Mouse (Mus musculus): ENCODE measurements around the gene Tango6. TPM values are rescaled to one million over a fixed set of nuclear protein-coding genes. Genes with fewer than 3 reads are reported as not detected.
"Not testable (repeated sequence)": the region's sequence is repeated elsewhere in the genome, so short reads cannot be mapped to it uniquely, and the experiment has no call there.

Gene Tango6
- polyA plus RNA-seq, 1 experiment from 2014 or later = 12.3 TPM

DNA sequence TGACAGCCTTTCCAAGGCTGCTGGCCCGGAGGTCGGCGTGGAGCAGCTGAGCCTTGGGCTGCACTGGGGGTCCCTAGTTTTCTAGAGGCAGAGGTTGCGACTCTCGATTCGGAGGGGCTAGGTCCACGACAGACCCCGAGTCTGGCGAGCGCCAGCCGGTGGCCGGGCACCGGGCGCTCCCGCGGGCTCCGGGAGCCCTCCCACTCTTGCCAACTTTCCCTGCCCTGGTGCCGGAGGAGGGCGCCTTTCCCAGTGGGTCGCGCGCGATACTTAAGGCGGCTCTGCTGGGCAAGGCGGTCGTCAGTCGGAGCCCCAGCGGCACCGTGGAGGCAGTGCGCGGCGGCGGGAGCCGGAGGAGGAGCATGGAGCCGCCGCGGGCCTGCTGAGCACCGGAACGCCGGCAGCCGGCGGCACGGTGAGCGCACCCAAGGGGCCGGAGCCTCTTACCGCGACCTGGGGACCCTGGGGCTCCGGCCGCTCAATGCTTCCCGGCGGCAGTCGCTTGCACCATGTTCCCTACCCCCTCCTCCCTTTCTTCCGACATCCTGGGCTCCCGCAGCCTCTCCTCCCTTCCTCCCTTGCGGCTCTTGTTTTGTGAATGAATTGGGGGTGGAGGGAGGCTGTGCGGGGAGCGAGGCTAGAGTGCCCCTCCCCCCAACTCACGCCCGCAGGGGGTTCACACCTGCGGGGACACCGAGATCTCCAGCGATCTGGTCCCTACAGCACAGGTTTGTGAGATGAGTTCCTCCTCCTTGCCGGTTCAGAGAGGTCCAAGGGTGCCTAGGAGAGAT lies 187.9 kb downstream of the Tango6 start:
- H3K36me3 ChIP-seq = peaks cover 19% of the 10 kb centered on the region
- H3K4me1 ChIP-seq = peaks cover 41% of the 10 kb centered on the region
- no peaks in the 10 kb centered on the region for H3K9me3 ChIP-seq (replicated peaks)
- peak; percentile 37 for ATAC-seq (replicated peaks; ENCODE audit: low FRiP score)
- peak overlapping the region; percentile 98 for H3K4me2 ChIP-seq
- under 1% methylated on average over 63 of the region's 63 CpGs for WGBS
- peak overlapping the region; percentile 61 for H3K4me3 ChIP-seq (replicated peaks)
- H3K27ac ChIP-seq = peak overlapping the region; percentile 28
- peaks cover 38% of the 10 kb centered on the region for H3K27me3 ChIP-seq
- peak overlapping the region; percentile 70 for H3K9ac ChIP-seq

DNA sequence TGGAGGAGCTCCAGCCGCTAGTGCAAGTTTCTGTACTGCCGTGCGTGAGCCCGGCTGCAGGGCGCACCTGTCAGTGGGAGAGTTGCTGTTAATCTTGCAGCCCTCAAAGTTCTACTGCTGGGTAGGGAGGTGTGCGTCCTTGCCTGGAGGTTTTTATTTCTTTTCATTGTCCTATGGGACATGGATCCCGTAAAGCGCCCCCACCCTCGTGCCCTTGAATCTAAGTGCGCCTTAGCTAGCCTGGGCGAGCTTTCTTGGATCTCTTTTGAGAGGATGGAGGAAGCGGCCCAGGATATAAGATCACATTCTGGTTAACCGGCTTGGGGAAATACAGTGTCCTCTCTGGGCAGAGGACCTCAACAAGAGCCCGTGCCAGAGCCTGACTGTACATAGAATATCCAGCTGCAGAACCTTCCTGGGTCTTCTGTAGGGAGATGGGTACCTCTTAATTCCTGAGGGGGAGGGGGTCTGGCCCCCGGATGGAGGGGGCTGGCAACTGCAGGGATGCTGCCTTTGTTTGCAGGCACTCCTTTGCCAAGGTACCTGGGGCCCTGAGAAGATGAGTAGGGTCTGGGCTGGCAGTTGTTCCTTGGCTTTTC lies 188.6 kb downstream of the Tango6 start:
- peaks cover 41% of the 10 kb centered on the region for H3K4me1 ChIP-seq
- H3K4me3 ChIP-seq (replicated peaks) = peak overlapping the region; percentile 61
- peaks cover 25% of the 10 kb centered on the region for H3K36me3 ChIP-seq
- H3K4me2 ChIP-seq = peak overlapping the region; percentile 98
- H3K9ac ChIP-seq = peak overlapping the region; percentile 70
- H3K27ac ChIP-seq = peak overlapping the region; percentile 28
- no peaks in the 10 kb centered on the region for H3K9me3 ChIP-seq (replicated peaks)
- WGBS = 1% methylated on average over 15 of the region's 15 CpGs
- H3K27me3 ChIP-seq = peaks cover 38% of the 10 kb centered on the region
- ATAC-seq (replicated peaks; ENCODE audit: low FRiP score) = peak; percentile 13

DNA sequence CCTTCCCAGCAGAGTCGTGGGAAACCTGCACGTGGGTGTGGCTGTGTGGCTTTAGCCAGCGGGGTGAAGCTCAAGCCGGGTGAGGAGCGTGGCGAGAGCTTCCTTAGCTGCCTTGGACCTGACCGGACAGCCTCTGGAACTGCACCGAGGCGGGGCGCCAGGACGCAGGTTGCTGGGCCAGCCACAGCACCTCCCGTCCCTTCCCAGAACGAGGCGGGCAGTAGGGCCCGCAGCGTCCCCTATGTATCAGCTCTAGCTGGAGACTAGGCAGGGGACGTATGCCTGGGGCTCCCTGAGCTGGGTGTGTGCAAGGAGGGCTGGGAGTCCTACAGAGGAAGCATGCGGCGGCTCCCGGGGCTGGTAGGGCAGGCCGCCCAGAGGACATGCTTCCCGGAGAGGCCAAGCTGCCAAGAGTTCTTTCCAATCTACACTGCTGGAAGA lies 189.1 kb downstream of the Tango6 start:
- peak overlapping the region; percentile 98 for H3K4me2 ChIP-seq
- no peaks in the 10 kb centered on the region for H3K9me3 ChIP-seq (replicated peaks)
- peaks cover 38% of the 10 kb centered on the region for H3K27me3 ChIP-seq
- ATAC-seq (replicated peaks; ENCODE audit: low FRiP score) = peak; percentile 62
- WGBS = under 1% methylated on average over 22 of the region's 22 CpGs
- H3K4me1 ChIP-seq = peaks cover 41% of the 10 kb centered on the region
- peak overlapping the region; percentile 61 for H3K4me3 ChIP-seq (replicated peaks)
- peak overlapping the region; percentile 28 for H3K27ac ChIP-seq
- peak overlapping the region; percentile 70 for H3K9ac ChIP-seq
- peaks cover 30% of the 10 kb centered on the region for H3K36me3 ChIP-seq

DNA sequence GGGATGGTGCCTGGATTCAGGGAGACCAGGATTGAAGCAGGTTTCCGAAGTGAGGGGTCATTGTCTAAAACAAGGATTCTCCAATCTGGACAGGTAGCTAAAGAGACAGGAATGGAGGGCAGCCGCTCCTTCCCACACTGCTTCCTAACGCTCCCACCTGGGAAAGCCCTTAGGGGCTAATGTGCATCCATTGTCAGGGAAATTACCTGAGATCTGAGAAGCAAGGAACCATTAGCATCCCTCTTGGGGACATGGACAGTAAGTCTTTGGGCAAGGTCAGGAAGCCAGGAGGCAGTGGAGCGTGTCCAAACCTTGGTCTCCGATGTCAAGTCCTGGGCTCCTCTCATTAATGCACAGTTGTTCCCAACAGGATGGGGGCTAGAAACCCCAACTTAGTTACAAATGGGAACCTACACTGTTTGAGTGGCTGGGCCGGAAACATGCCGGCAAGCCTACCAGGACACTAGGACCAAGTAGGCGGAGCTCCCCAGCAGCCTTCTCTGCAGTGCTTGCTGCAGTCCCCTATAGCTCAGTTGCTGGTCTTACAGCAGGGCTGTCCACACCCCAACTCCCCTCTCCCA lies 189.7 kb downstream of the Tango6 start:
- Histone ChIP-seq H3K27ac (peak overlapping the region; percentile 28), H3K4me1 (peaks cover 41% of the 10 kb centered on the region), H3K9ac (peak overlapping the region; percentile 70), H3K27me3 (peaks cover 32% of the 10 kb centered on the region), H3K4me3 (replicated peaks) (peak overlapping the region; percentile 61), H3K4me2 (peak overlapping the region; percentile 98), H3K9me3 (replicated peaks) (no peaks in the 10 kb centered on the region), H3K36me3 (peaks cover 36% of the 10 kb centered on the region)
- WGBS = 5% methylated on average over 8 of the region's 8 CpGs
- no peak for ATAC-seq (replicated peaks; ENCODE audit: low FRiP score)

DNA sequence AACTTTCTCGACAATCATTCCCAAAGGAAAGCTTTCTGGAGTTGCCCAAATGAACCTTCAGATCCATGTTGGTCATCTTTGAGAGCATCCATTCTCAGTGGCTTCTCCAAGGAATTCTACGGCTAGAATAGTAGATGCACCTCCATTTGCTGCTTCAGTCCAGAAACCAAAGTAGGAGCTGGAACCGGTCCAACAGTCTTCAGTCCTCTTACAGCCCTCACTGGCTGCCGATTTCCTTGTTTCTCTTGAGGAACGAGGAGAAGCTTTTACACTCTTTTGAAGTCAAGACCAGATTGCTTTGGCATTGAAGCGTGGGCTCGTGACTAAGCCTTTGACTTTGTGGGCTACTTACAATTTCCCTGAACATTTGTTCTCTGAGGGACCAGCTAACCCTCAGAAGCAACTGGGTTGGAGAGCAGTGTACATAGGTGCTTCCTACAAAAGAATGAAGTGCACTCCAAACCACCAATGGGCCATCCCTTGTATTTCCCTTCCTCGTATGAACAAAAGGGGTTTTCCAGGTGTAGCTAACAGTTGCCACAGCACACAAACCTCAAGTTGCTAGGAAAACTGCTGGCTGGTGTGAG lies 197.3 kb downstream of the Tango6 start:
- no peak overlapping the region for H3K27ac ChIP-seq
- H3K4me2 ChIP-seq = no peak overlapping the region
- no peaks in the 10 kb centered on the region for H3K9me3 ChIP-seq (replicated peaks)
- WGBS = 87% methylated on average over 8 of the region's 8 CpGs
- no peak overlapping the region for H3K9ac ChIP-seq
- H3K36me3 ChIP-seq = peaks cover 95% of the 10 kb centered on the region
- H3K4me3 ChIP-seq (replicated peaks) = no peak overlapping the region
- no peaks in the 10 kb centered on the region for H3K27me3 ChIP-seq
- H3K4me1 ChIP-seq = no peaks in the 10 kb centered on the region
- no peak for ATAC-seq (replicated peaks; ENCODE audit: low FRiP score)

- H3K27me3 ChIP-seq; H3K4me2 ChIP-seq; H3K4me3 ChIP-seq (replicated peaks); H3K4me1 ChIP-seq; H3K27ac ChIP-seq; H3K9ac ChIP-seq; ATAC-seq (replicated peaks; ENCODE audit: low FRiP score); H3K9me3 ChIP-seq (replicated peaks): not testable (repeated sequence)
- WGBS = 80% methylated on average over 11 of the region's 11 CpGs
- H3K36me3 ChIP-seq = peaks cover 77% of the 10 kb centered on the region
Measured at GRCm38 (mm10) chr8:106884094-106884493, 201.2 kb downstream of the Tango6 start.

DNA sequence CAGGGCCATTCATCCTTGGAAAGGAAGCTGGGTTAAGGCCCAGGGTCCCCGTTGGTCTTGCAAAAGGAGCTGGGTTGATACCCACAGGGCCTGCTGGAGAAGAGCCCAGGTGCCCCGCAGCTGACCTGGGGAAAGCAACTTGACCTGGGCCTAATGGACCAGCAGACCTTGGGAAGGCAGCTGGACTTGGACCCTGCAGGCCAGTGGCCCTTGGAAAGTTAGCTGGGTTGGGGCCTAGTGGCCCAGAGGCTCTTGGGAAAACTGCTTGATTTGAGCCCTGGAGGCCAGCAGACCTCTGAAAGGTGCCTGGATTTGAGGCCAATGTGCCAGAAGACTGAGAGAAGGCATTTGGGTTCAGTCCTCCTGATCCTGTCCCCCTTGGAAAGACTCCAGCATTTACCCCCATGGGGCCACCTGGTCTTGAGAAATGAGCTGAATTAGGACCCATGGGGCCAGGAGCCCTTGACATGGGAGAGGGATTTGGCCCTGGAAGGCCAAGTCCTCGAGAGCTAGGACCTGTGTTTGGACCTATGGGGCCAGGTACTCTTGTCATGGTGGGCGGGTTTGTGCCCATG lies 202.0 kb downstream of the Tango6 start:
- H3K4me3 ChIP-seq (replicated peaks); H3K27me3 ChIP-seq; ATAC-seq (replicated peaks; ENCODE audit: low FRiP score); H3K4me1 ChIP-seq; H3K9ac ChIP-seq; H3K9me3 ChIP-seq (replicated peaks); H3K4me2 ChIP-seq; H3K27ac ChIP-seq: not testable (repeated sequence)
- H3K36me3 ChIP-seq = peaks cover 69% of the 10 kb centered on the region
- 91% methylated on average over 4 of the region's 4 CpGs for WGBS

DNA sequence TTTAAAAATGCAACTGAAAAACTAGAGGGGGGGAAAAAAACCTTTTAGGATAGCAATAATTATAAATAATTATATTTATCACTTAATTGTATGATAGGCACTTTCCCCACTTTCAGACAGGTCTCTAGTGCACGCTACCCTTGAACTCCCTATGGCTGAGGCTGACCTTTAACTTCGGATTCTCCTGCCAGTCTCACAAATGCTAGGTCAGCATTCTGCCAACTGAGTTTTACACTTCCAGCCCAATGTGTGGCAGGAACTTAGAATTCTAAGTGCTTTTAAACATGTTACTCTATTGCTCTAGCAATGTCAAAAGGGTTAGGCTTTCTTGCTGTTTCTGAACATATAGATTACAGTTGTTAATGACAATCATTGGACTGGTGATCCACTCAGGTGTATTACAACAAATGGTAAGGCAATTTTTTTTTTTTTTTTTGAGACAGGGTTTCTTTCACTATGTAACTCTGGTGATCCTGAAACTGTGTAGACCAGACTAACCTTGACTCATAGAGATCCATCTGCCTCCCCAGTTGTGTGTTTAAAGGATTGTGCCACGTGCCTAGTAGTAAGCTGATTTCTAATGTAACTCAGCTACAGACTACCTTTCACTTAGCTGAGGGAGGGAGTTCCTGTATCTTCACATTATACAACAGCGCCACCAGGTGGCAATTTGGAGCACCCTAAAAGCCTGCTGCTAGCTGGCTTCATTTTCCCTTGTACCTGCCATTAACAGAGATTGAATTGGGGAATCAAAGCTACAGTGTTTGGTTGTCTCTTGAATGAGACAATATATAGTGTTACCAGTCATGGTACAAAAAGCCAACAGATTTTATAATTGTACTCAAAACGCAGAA lies 204.7 kb downstream of the Tango6 start:
- Histone ChIP-seq H3K9ac (no peak overlapping the region), H3K27ac (no peak overlapping the region), H3K27me3 (no peaks in the 10 kb centered on the region), H3K36me3 (peaks cover 44% of the 10 kb centered on the region), H3K4me1 (peaks cover 28% of the 10 kb centered on the region), H3K4me3 (replicated peaks) (no peak overlapping the region), H3K9me3 (replicated peaks) (no peaks in the 10 kb centered on the region), H3K4me2 (no peak overlapping the region)
- no peak for ATAC-seq (replicated peaks; ENCODE audit: low FRiP score)
- WGBS = 39% methylated on average over 5 of the region's 5 CpGs

GRCm38 (mm10) chr8:106888803-106889202 lies 205.9 kb downstream of the Tango6 start:
- Histone ChIP-seq H3K4me1 (peaks cover 28% of the 10 kb centered on the region), H3K4me2 (no peak overlapping the region), H3K4me3 (replicated peaks) (no peak overlapping the region), H3K9ac (no peak overlapping the region), H3K27me3 (no peaks in the 10 kb centered on the region), H3K36me3 (peaks cover 32% of the 10 kb centered on the region), H3K27ac (no peak overlapping the region), H3K9me3 (replicated peaks) (no peaks in the 10 kb centered on the region)
- ATAC-seq (replicated peaks; ENCODE audit: low FRiP score) = no peak
- WGBS = 76% methylated on average over 3 of the region's 3 CpGs

- ATAC-seq (replicated peaks; ENCODE audit: low FRiP score) = peak; percentile 33; the same call in 1 of the 2 replicates
- Histone ChIP-seq H3K9ac (peak overlapping the region; percentile 96), H3K4me1 (peaks cover 47% of the 10 kb centered on the region), H3K27ac (peak overlapping the region; percentile 97), H3K9me3 (replicated peaks) (no peaks in the 10 kb centered on the region), H3K4me3 (replicated peaks) (peak overlapping the region; percentile 99), H3K4me2 (peak overlapping the region; percentile 72), H3K27me3 (no peaks in the 10 kb centered on the region), H3K36me3 (peaks cover 27% of the 10 kb centered on the region)
- WGBS = under 1% methylated on average over 15 of the region's 15 CpGs
Measured at GRCm38 (mm10) chr8:106892210-106892805, 209.4 kb downstream of the Tango6 start.
